Mouse (Mus musculus): ENCODE measurements around the gene Fam229a. TPM values are rescaled to one million over a fixed set of nuclear protein-coding genes. Genes with fewer than 3 reads are reported as not detected.

The Fam229a gene
- polyA plus RNA-seq, 1 experiment from 2014 or later = not detected

- 91% methylated on average over 3 of the region's 3 CpGs for WGBS
- DNase-seq (no peak), ATAC-seq (ENCODE audit: low FRiP score, low TSS enrichment) (no peak)
- Histone ChIP-seq H3K36me3 (ENCODE audit: control insufficient read depth, insufficient read depth, low read length) (peaks cover 83% of the 10 kb centered on the region), H3K4me2 (ENCODE audit: low read length) (no peak overlapping the region), H3K27ac (replicated peaks; ENCODE audit: low read depth, low read length) (no peak overlapping the region), H3K4me1 (ENCODE audit: control insufficient read depth, insufficient read depth, low read length) (no peaks in the 10 kb centered on the region), H3K9me3 (ENCODE audit: control insufficient read depth, low read length) (no peaks in the 10 kb centered on the region), H3K27me3 (ENCODE audit: control insufficient read depth, insufficient read depth, low read length) (no peaks in the 10 kb centered on the region), H3K4me3 (replicated peaks; ENCODE audit: low read depth, low read length) (no peak overlapping the region), H3K9ac (replicated peaks; ENCODE audit: low read length) (no peak overlapping the region)
These were observed 11.1 kb upstream of the Fam229a start for GRCm38 (mm10) chr4:129479863-129480262.

- DNase-seq (no peak), ATAC-seq (ENCODE audit: low FRiP score, low TSS enrichment) (no peak)
- Histone ChIP-seq H3K27me3 (ENCODE audit: control insufficient read depth, insufficient read depth, low read length) (no peaks in the 10 kb centered on the region), H3K4me1 (ENCODE audit: control insufficient read depth, insufficient read depth, low read length) (no peaks in the 10 kb centered on the region), H3K36me3 (ENCODE audit: control insufficient read depth, insufficient read depth, low read length) (peaks cover 85% of the 10 kb centered on the region), H3K9me3 (ENCODE audit: control insufficient read depth, low read length) (no peaks in the 10 kb centered on the region), H3K9ac (replicated peaks; ENCODE audit: low read length) (no peak overlapping the region), H3K4me3 (replicated peaks; ENCODE audit: low read depth, low read length) (no peak overlapping the region), H3K27ac (replicated peaks; ENCODE audit: low read depth, low read length) (no peak overlapping the region), H3K4me2 (ENCODE audit: low read length) (no peak overlapping the region)
- WGBS = 92% methylated on average over 1 of the region's 1 CpGs
These were observed 9.9 kb upstream of the Fam229a start for GRCm38 (mm10) chr4:129481090-129481489.

DNA sequence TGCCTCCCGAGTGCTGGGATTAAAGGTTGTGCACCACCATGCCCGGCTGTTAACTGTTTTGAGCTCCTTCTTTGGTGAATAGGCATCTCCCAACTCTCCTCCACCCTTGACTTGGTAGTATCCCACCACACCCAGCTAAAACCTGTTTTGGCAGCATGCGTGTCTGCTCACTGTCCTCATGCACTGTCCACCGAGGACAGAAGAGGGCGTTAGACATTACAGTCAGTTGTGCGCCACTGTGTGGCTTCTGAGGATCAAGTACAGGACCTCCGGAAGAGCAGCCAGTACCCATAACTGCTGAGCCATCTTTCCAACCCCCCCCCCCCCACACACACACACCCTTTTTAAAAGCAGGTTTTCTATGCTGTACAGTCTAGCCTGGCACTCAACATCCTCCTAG, 3.7 kb downstream of the Fam229a start:
- WGBS = 66% methylated on average over 7 of the region's 7 CpGs
- no peak overlapping the region for H3K4me3 ChIP-seq (replicated peaks; ENCODE audit: low read depth, low read length)

GRCm38 (mm10) chr4:129495672-129496562, 4.9 kb downstream of the Fam229a start:
- Histone ChIP-seq H3K9me3 (ENCODE audit: control insufficient read depth, low read length) (no peaks in the 10 kb centered on the region), H3K4me1 (ENCODE audit: control insufficient read depth, insufficient read depth, low read length) (peaks cover 23% of the 10 kb centered on the region), H3K27me3 (ENCODE audit: control insufficient read depth, insufficient read depth, low read length) (peaks cover 16% of the 10 kb centered on the region), H3K27ac (replicated peaks; ENCODE audit: low read depth, low read length) (peak overlapping the region; percentile 82), H3K4me3 (replicated peaks; ENCODE audit: low read depth, low read length) (0 out of 2 replicates have a peak overlapping the region, but pooled peaks have one; percentile 2), H3K4me2 (ENCODE audit: low read length) (peak overlapping the region; percentile 34), H3K9ac (replicated peaks; ENCODE audit: low read length) (no peak overlapping the region; the same call in 1 of the 2 replicates), H3K36me3 (ENCODE audit: control insufficient read depth, insufficient read depth, low read length) (no peaks in the 10 kb centered on the region)
- WGBS = 13% methylated on average over 16 of the region's 16 CpGs
- DNase-seq (peak; percentile 88), ATAC-seq (ENCODE audit: low FRiP score, low TSS enrichment) (peak; percentile 47; the same call in 1 of the 2 replicates)

More for the DNA sequence above, 3.7 kb downstream of the Fam229a start:
- DNase-seq = no peak
- no peak overlapping the region for H3K4me2 ChIP-seq (ENCODE audit: low read length)
- no peak for ATAC-seq (ENCODE audit: low FRiP score, low TSS enrichment)
- no peak overlapping the region for H3K9ac ChIP-seq (replicated peaks; ENCODE audit: low read length)
- no peaks in the 10 kb centered on the region for H3K36me3 ChIP-seq (ENCODE audit: control insufficient read depth, insufficient read depth, low read length)
- H3K27ac ChIP-seq (replicated peaks; ENCODE audit: low read depth, low read length) = no peak overlapping the region
- peaks cover 24% of the 10 kb centered on the region for H3K4me1 ChIP-seq (ENCODE audit: control insufficient read depth, insufficient read depth, low read length)
- no peaks in the 10 kb centered on the region for H3K9me3 ChIP-seq (ENCODE audit: control insufficient read depth, low read length)
- peaks cover 22% of the 10 kb centered on the region for H3K27me3 ChIP-seq (ENCODE audit: control insufficient read depth, insufficient read depth, low read length)

GRCm38 (mm10) chr4:129496631-129497030, 5.6 kb downstream of the Fam229a start:
- DNase-seq (no peak), ATAC-seq (ENCODE audit: low FRiP score, low TSS enrichment) (no peak)
- H3K36me3 ChIP-seq (ENCODE audit: control insufficient read depth, insufficient read depth, low read length) = no peaks in the 10 kb centered on the region
- H3K27me3 ChIP-seq (ENCODE audit: control insufficient read depth, insufficient read depth, low read length) = peaks cover 10% of the 10 kb centered on the region
- H3K27ac ChIP-seq (replicated peaks; ENCODE audit: low read depth, low read length) = peak overlapping the region; percentile 82
- 0 out of 2 replicates have a peak overlapping the region, but pooled peaks have one; percentile 2 for H3K4me3 ChIP-seq (replicated peaks; ENCODE audit: low read depth, low read length)
- no peak overlapping the region; the same call in 1 of the 2 replicates for H3K9ac ChIP-seq (replicated peaks; ENCODE audit: low read length)
- H3K9me3 ChIP-seq (ENCODE audit: control insufficient read depth, low read length) = no peaks in the 10 kb centered on the region
- peaks cover 20% of the 10 kb centered on the region for H3K4me1 ChIP-seq (ENCODE audit: control insufficient read depth, insufficient read depth, low read length)
- WGBS = 36% methylated on average over 6 of the region's 6 CpGs
- H3K4me2 ChIP-seq (ENCODE audit: low read length) = peak overlapping the region; percentile 34

DNA sequence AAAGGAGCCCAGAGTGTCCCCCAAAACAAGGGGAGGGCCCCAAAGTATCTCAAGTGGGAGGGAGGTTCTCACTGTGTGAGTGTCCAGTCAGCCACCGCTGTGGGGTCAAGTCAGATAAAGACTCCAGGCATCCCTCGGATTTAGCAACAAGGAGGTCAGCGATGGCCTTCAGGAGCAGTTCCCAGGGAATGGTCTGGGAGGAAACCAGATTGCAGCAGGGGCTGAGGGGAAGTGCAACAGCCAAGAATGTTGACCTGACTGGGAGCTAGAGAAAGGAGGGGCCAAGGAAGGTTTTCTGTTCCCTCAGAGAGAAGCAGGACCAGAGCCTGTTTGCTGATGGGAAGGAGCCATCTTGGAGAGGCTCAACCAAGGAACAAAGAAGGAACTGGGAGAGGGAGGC, 8.0 kb downstream of the Fam229a start:
- Histone ChIP-seq H3K27me3 (ENCODE audit: control insufficient read depth, insufficient read depth, low read length) (no peaks in the 10 kb centered on the region; the same call in 1 of the 2 replicates), H3K27ac (replicated peaks; ENCODE audit: low read depth, low read length) (no peak overlapping the region), H3K4me2 (ENCODE audit: low read length) (no peak overlapping the region), H3K4me3 (replicated peaks; ENCODE audit: low read depth, low read length) (no peak overlapping the region), H3K36me3 (ENCODE audit: control insufficient read depth, insufficient read depth, low read length) (no peaks in the 10 kb centered on the region), H3K4me1 (ENCODE audit: control insufficient read depth, insufficient read depth, low read length) (peaks cover 18% of the 10 kb centered on the region), H3K9me3 (ENCODE audit: control insufficient read depth, low read length) (no peaks in the 10 kb centered on the region), H3K9ac (replicated peaks; ENCODE audit: low read length) (no peak overlapping the region)
- DNase-seq = no peak
- ATAC-seq (ENCODE audit: low FRiP score, low TSS enrichment) = no peak
- WGBS = 78% methylated on average over 3 of the region's 3 CpGs

GRCm38 (mm10) chr4:129500017-129500416, 9.0 kb downstream of the Fam229a start:
- Histone ChIP-seq H3K4me1 (ENCODE audit: control insufficient read depth, insufficient read depth, low read length) (peaks cover 18% of the 10 kb centered on the region), H3K36me3 (ENCODE audit: control insufficient read depth, insufficient read depth, low read length) (no peaks in the 10 kb centered on the region), H3K4me2 (ENCODE audit: low read length) (peak overlapping the region; percentile 64), H3K9me3 (ENCODE audit: control insufficient read depth, low read length) (no peaks in the 10 kb centered on the region), H3K27me3 (ENCODE audit: control insufficient read depth, insufficient read depth, low read length) (no peaks in the 10 kb centered on the region; the same call in 1 of the 2 replicates), H3K9ac (replicated peaks; ENCODE audit: low read length) (no peak overlapping the region), H3K27ac (replicated peaks; ENCODE audit: low read depth, low read length) (peak overlapping the region; percentile 55; the same call in 1 of the 2 replicates), H3K4me3 (replicated peaks; ENCODE audit: low read depth, low read length) (0 out of 2 replicates have a peak overlapping the region, but pooled peaks have one; percentile 43)
- WGBS = 79% methylated on average over 8 of the region's 8 CpGs
- no peak for ATAC-seq (ENCODE audit: low FRiP score, low TSS enrichment)
- DNase-seq = no peak

GRCm38 (mm10) chr4:129500607-129501566, 9.9 kb downstream of the Fam229a start:
- peaks cover 14% of the 10 kb centered on the region for H3K4me1 ChIP-seq (ENCODE audit: control insufficient read depth, insufficient read depth, low read length)
- H3K27me3 ChIP-seq (ENCODE audit: control insufficient read depth, insufficient read depth, low read length) = no peaks in the 10 kb centered on the region; the same call in 1 of the 2 replicates
- peak overlapping the region; percentile 55 for H3K27ac ChIP-seq (replicated peaks; ENCODE audit: low read depth, low read length)
- H3K9me3 ChIP-seq (ENCODE audit: control insufficient read depth, low read length) = no peaks in the 10 kb centered on the region
- H3K4me3 ChIP-seq (replicated peaks; ENCODE audit: low read depth, low read length) = peak overlapping the region; percentile 43
- WGBS = 2% methylated on average over 47 of the region's 49 CpGs
- H3K4me2 ChIP-seq (ENCODE audit: low read length) = peak overlapping the region; percentile 64
- no peaks in the 10 kb centered on the region for H3K36me3 ChIP-seq (ENCODE audit: control insufficient read depth, insufficient read depth, low read length)
- DNase-seq (peak; percentile 81), ATAC-seq (ENCODE audit: low FRiP score, low TSS enrichment) (peak; percentile 79)
- peak overlapping the region; percentile 48 for H3K9ac ChIP-seq (replicated peaks; ENCODE audit: low read length)
